Comparison of ENCODE assay signal across 10 mouse cellular contexts in the genomic region with DNA sequence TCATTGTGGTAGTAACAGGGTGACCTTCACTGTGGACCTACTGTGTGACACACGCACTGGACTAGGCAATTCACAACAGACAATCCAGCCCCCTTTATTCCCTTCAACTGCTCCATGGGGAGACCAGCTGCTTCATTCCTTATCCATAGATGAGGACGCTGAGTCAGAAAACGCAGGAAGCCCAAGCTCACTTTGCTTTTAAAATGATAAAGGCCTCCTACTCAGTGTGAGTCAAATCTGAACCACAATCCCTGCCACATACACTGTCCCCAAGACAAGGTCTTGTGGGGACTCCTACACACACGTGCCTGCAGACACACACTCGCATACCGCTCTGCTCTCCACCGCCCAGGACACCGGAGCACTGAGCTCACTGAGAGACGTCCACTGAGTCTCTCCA.
DNase-seq lines count a peak whose midpoint lies in the region; ATAC-seq and TF ChIP-seq lines count a peak whose summit lies in the region.
"Had no signal": no experiment of that assay in that cellular context is flagged by ENCODE, and none has a peak within 500 bp of the region (broad histone marks: within the 10 kb centered on the region; RNA-seq: fewer than 3 reads in every experiment).

No protein-coding gene starts in this region.

- no peaks in the 10 kb centered on the region for H3K36me3 ChIP-seq in embryonic facial prominence, embryonic 11.5 days (replicated peaks; ENCODE audit: control insufficient read depth, insufficient read depth, low read depth, low read length)
- H3K36me3 ChIP-seq in embryonic facial prominence, embryonic 10.5 days (replicated peaks) = no peaks in the 10 kb centered on the region
- H3K36me3 ChIP-seq in midbrain, embryonic 12.5 days = no peaks in the 10 kb centered on the region
- H3K36me3 ChIP-seq in midbrain, embryonic 16.5 days (ENCODE audit: control insufficient read depth, insufficient read depth, low read length) = no peaks in the 10 kb centered on the region
- H3K36me3 ChIP-seq in limb, embryonic 14.5 days (ENCODE audit: control insufficient read depth, insufficient read depth, low read length) = no peaks in the 10 kb centered on the region
- H3K36me3 ChIP-seq: heart, embryonic 10.5 days; limb, embryonic 12.5 days had no signal

- H3K9me3 ChIP-seq in embryonic facial prominence, embryonic 11.5 days (replicated peaks; ENCODE audit: control insufficient read depth, low read length) = no peaks in the 10 kb centered on the region
- H3K9me3 ChIP-seq in embryonic facial prominence, embryonic 10.5 days = no peaks in the 10 kb centered on the region
- H3K9me3 ChIP-seq in midbrain, embryonic 12.5 days = no peaks in the 10 kb centered on the region
- H3K9me3 ChIP-seq in midbrain, embryonic 16.5 days (replicated peaks; ENCODE audit: control insufficient read depth, low read length, poor library complexity, severe bottlenecking) = no peaks in the 10 kb centered on the region
- no peaks in the 10 kb centered on the region for H3K9me3 ChIP-seq in limb, embryonic 14.5 days (ENCODE audit: control insufficient read depth, low read length)
- H3K9me3 ChIP-seq: heart, embryonic 10.5 days; limb, embryonic 12.5 days had no signal

- H3K4me1 ChIP-seq in embryonic facial prominence, embryonic 11.5 days (ENCODE audit: control insufficient read depth, insufficient read depth, low read length) = no peaks in the 10 kb centered on the region
- H3K4me1 ChIP-seq in embryonic facial prominence, embryonic 10.5 days = peaks cover 8% of the 10 kb centered on the region; the same call in 1 of the 2 replicates
- H3K4me1 ChIP-seq in midbrain, embryonic 12.5 days = peaks cover 15% of the 10 kb centered on the region; the same call in 1 of the 2 replicates
- no peaks in the 10 kb centered on the region for H3K4me1 ChIP-seq in midbrain, embryonic 16.5 days (ENCODE audit: control insufficient read depth, insufficient read depth, low read length)
- peaks cover 9% of the 10 kb centered on the region for H3K4me1 ChIP-seq in limb, embryonic 14.5 days (ENCODE audit: control insufficient read depth, insufficient read depth, low read length)

- TF ChIP-seq POLR2A in limb, embryonic 14.5 days (IDR thresholded peaks at IDR 0.05; ENCODE audit: borderline replicate concordance, extremely low read depth, insufficient read depth, insufficient read length) = no peak

- 80% methylated on average over 9 of the region's 9 CpGs for WGBS in embryonic facial prominence, embryonic 11.5 days
- 87% methylated on average over 9 of the region's 9 CpGs for WGBS in embryonic facial prominence, embryonic 10.5 days
- 75% methylated on average over 9 of the region's 9 CpGs for WGBS in midbrain, embryonic 12.5 days
- WGBS in midbrain, embryonic 16.5 days = 64% methylated on average over 9 of the region's 9 CpGs
- 88% methylated on average over 9 of the region's 9 CpGs for WGBS in limb, embryonic 14.5 days

- DNase-seq in embryonic facial prominence, embryonic 11.5 days (ENCODE audit: low spot score) = no peak
- no peak for DNase-seq in embryonic facial prominence, embryonic 10.5 days (ENCODE audit: low spot score)
- no peak for DNase-seq in limb, embryonic 14.5 days (ENCODE audit: low spot score)
- DNase-seq in left cerebral cortex, adult 9 months (ENCODE audit: low spot score in 2 of 2) = no peak
- DNase-seq in kidney, postnatal 14 days = no peak
- no peak for DNase-seq in ovary, postnatal 14 days (ENCODE audit: low spot score)

- no peak overlapping the region for H3K4me2 ChIP-seq in embryonic facial prominence, embryonic 11.5 days (ENCODE audit: low read depth, low read length)
- no peak overlapping the region for H3K4me2 ChIP-seq in midbrain, embryonic 12.5 days (replicated peaks)
- H3K4me2 ChIP-seq in midbrain, embryonic 16.5 days (ENCODE audit: low read length) = no peak overlapping the region
- no peak overlapping the region for H3K4me2 ChIP-seq in limb, embryonic 14.5 days (replicated peaks; ENCODE audit: low read depth, low read length, severe bottlenecking)
- H3K4me2 ChIP-seq: limb, embryonic 12.5 days had no signal

- ATAC-seq in embryonic facial prominence, embryonic 11.5 days (replicated peaks; ENCODE audit: insufficient number of reproducible peaks, low FRiP score, low TSS enrichment, low read depth) = peak; percentile 46; the same call in 1 of the 2 replicates
- 0 out of 2 replicates have a peak, but pooled peaks have one; percentile 5 for ATAC-seq in midbrain, embryonic 12.5 days (ENCODE audit: low FRiP score, low read depth)
- ATAC-seq in midbrain, embryonic 16.5 days = no peak
- ATAC-seq in limb, embryonic 14.5 days (ENCODE audit: low FRiP score, low read depth) = no peak

- no peak overlapping the region for H3K27ac ChIP-seq in embryonic facial prominence, embryonic 11.5 days (replicated peaks; ENCODE audit: low read depth, low read length)
- no peak overlapping the region for H3K27ac ChIP-seq in embryonic facial prominence, embryonic 10.5 days (replicated peaks)
- peak overlapping the region; percentile 50; the same call in 1 of the 2 replicates for H3K27ac ChIP-seq in midbrain, embryonic 12.5 days (replicated peaks)
- no peak overlapping the region; the same call in 1 of the 2 replicates for H3K27ac ChIP-seq in midbrain, embryonic 16.5 days (ENCODE audit: low read length)
- peak overlapping the region; percentile 16 for H3K27ac ChIP-seq in limb, embryonic 14.5 days (replicated peaks; ENCODE audit: low read depth, low read length)
- H3K27ac ChIP-seq: heart, embryonic 10.5 days had no signal

- no peak overlapping the region for H3K4me3 ChIP-seq in embryonic facial prominence, embryonic 11.5 days (ENCODE audit: low read depth, low read length)
- no peak overlapping the region for H3K4me3 ChIP-seq in embryonic facial prominence, embryonic 10.5 days
- no peak overlapping the region for H3K4me3 ChIP-seq in midbrain, embryonic 12.5 days
- H3K4me3 ChIP-seq in midbrain, embryonic 16.5 days (ENCODE audit: low read depth, low read length) = no peak overlapping the region
- no peak overlapping the region for H3K4me3 ChIP-seq in limb, embryonic 14.5 days (replicated peaks; ENCODE audit: low read length)
- H3K4me3 ChIP-seq: heart, embryonic 10.5 days; limb, embryonic 12.5 days had no signal

- H3K27me3 ChIP-seq in embryonic facial prominence, embryonic 11.5 days (ENCODE audit: control insufficient read depth, insufficient read depth, low read length) = no peaks in the 10 kb centered on the region
- H3K27me3 ChIP-seq in embryonic facial prominence, embryonic 10.5 days (replicated peaks; ENCODE audit: low read depth, poor library complexity, severe bottlenecking) = no peaks in the 10 kb centered on the region
- peaks cover 4% of the 10 kb centered on the region for H3K27me3 ChIP-seq in midbrain, embryonic 12.5 days
- no peaks in the 10 kb centered on the region for H3K27me3 ChIP-seq in midbrain, embryonic 16.5 days (ENCODE audit: control insufficient read depth, insufficient read depth, low read depth, low read length)
- no peaks in the 10 kb centered on the region for H3K27me3 ChIP-seq in limb, embryonic 14.5 days (ENCODE audit: control insufficient read depth, insufficient read depth, low read length)
- H3K27me3 ChIP-seq: limb, embryonic 12.5 days had no signal

- H3K9ac ChIP-seq in embryonic facial prominence, embryonic 11.5 days (replicated peaks; ENCODE audit: low read length) = no peak overlapping the region
- no peak overlapping the region for H3K9ac ChIP-seq in midbrain, embryonic 12.5 days (replicated peaks)
- no peak overlapping the region for H3K9ac ChIP-seq in midbrain, embryonic 16.5 days (ENCODE audit: low read depth, low read length)
- no peak overlapping the region for H3K9ac ChIP-seq in limb, embryonic 14.5 days (ENCODE audit: low read depth, low read length, severe bottlenecking)
- H3K9ac ChIP-seq: limb, embryonic 12.5 days had no signal

Comparison
In these comparisons a context has a peak if more than half of its experiments do, and no peak if none do; other contexts are left out.
1. ATAC-seq: peak in embryonic facial prominence, embryonic 11.5 days (single experiment) and midbrain, embryonic 12.5 days (single experiment); none in midbrain, embryonic 16.5 days (single experiment) and limb, embryonic 14.5 days (single experiment).
2. H3K27ac ChIP-seq: peak in midbrain, embryonic 12.5 days (single experiment) and limb, embryonic 14.5 days (single experiment); none in embryonic facial prominence, embryonic 11.5 days (single experiment), embryonic facial prominence, embryonic 10.5 days (single experiment) and midbrain, embryonic 16.5 days (single experiment).